Mouse (Mus musculus): ENCODE data around the gene Insl6.

DNA sequence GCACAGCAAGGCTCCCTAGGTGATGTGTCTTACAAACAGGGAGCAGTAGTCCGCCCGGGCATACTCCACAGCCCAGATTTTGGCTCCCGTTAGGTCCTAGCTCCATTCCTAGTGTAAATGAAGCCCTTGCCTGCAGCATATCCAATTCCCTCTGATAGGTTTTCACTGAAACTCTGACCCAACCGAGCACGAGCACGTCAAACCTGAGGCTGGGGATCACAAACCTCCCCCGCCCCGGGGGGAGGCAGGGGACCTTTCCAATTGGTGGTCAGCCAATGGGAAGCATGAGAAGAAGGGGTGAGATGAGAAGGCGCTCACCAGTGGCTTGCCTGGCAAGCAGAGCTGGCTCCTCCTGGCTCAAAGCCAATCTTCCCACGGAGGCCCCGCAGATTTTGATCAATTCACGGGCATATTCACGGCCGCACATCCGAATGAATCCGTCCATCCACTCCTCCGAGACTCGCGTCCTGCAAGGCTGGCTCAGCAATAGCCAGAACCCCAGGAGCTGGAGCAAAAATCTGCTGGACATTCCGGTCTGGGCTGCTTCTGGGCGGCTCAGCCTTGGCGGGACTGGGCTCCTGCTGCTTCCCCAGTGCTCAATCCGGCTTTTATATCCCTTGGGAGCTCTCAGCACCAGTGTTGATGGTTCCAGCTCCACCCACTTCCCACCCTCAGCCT lies 9.1 kb upstream of the Insl6 start, which contains the start of gene Rln1:
- no peak for TF ChIP-seq POLR2A (IDR thresholded peaks at IDR 0.05; ENCODE audit: control insufficient read depth, extremely low read depth, insufficient read depth, low read length, poor library complexity)
- no peak for TF ChIP-seq CTCF (IDR thresholded peaks at IDR 0.05; ENCODE audit: borderline replicate concordance, control insufficient read depth, extremely low read depth, insufficient read depth, low read length, poor library complexity)
